Mouse (Mus musculus): ENCODE measurements around the gene Gapt. TPM values are rescaled to one million over a fixed set of nuclear protein-coding genes. Genes with fewer than 3 reads are reported as not detected.
"Not testable (repeated sequence)": the region's sequence is repeated elsewhere in the genome, so short reads cannot be mapped to it uniquely, and the experiment has no call there.

Gapt gene
- polyA plus RNA-seq (2015; fragmentation: Nextera tagmentation; extraction: Ambion mirVana), result 0.06 and 0.07 TPM in 2 replicates

DNA sequence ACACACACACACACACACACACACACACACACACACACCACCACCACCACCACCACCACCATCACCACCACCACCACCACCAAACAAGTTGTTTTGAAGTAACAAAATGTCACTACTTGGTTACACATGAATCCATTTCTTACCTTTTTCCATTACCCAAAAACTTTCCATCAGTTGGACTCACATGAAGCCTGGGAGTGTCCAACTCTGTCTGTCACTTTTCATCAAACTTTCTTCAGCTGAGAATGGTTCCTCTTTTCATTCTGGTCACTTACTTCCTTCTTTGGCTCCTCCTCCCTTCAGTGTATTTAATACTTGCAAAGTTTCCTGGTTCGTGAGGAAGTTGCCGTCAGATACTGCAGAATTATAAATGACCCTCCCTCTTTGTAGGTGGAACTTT, at the start of gene Gapt:
Gene Gapt (minus strand): TSS at position 259 of the 400 bp plus-strand sequence.
- Histone ChIP-seq H3K36me3 (ENCODE audit: control insufficient read depth, insufficient read depth, low read length) (no peaks in the 10 kb centered on the region), H3K4me1 (replicated peaks; ENCODE audit: control insufficient read depth, insufficient read depth) (no peaks in the 10 kb centered on the region), H3K4me3 (ENCODE audit: low read depth, low read length) (no peak within 1 kb of the TSS), H3K27ac (replicated peaks) (no peak within 1 kb of the TSS), H3K27me3 (ENCODE audit: control insufficient read depth, insufficient read depth, low read length) (no peaks in the 10 kb centered on the region), H3K9ac (ENCODE audit: low read length) (no peak within 1 kb of the TSS), H3K4me2 (replicated peaks; ENCODE audit: low read depth) (no peak within 1 kb of the TSS), H3K9me3 (ENCODE audit: control insufficient read depth, low read length) (no peaks in the 10 kb centered on the region)
- ATAC-seq (ENCODE audit: low FRiP score, low TSS enrichment) (no peak), DNase-seq (ENCODE audit: low spot score) (no peak)
- 62% methylated on average over 2 of the region's 2 CpGs for WGBS
- no peak for TF ChIP-seq CTCF (IDR thresholded peaks at IDR 0.05; ENCODE audit: low read depth)
- no peak for TF ChIP-seq EP300 (optimal IDR thresholded peaks at IDR 0.05)

- Histone ChIP-seq H3K9ac (ENCODE audit: low read length) (no peak overlapping the region), H3K4me3 (ENCODE audit: low read depth, low read length) (no peak overlapping the region), H3K4me1 (replicated peaks; ENCODE audit: control insufficient read depth, insufficient read depth) (no peaks in the 10 kb centered on the region), H3K36me3 (ENCODE audit: control insufficient read depth, insufficient read depth, low read length) (no peaks in the 10 kb centered on the region), H3K4me2 (replicated peaks; ENCODE audit: low read depth) (no peak overlapping the region), H3K27me3 (ENCODE audit: control insufficient read depth, insufficient read depth, low read length) (no peaks in the 10 kb centered on the region), H3K27ac (replicated peaks) (no peak overlapping the region), H3K9me3 (ENCODE audit: control insufficient read depth, low read length) (no peaks in the 10 kb centered on the region)
- TF ChIP-seq EP300 (optimal IDR thresholded peaks at IDR 0.05) (no peak), CTCF (IDR thresholded peaks at IDR 0.05; ENCODE audit: low read depth) (no peak)
- DNase-seq (ENCODE audit: low spot score) (no peak), ATAC-seq (ENCODE audit: low FRiP score, low TSS enrichment) (no peak; the same call in 1 of the 2 replicates)
- WGBS, result 71% methylated on average over 5 of the region's 5 CpGs
These were observed 49.2 kb upstream of the Gapt start for GRCm38 (mm10) chr13:110406152-110406551.

GRCm38 (mm10) chr13:110404686-110405085, 47.7 kb upstream of the Gapt start:
- not testable (repeated sequence) for H3K27me3 ChIP-seq (ENCODE audit: control insufficient read depth, insufficient read depth, low read length); DNase-seq (ENCODE audit: low spot score); H3K9me3 ChIP-seq (ENCODE audit: control insufficient read depth, low read length); H3K9ac ChIP-seq (ENCODE audit: low read length); H3K27ac ChIP-seq (replicated peaks); H3K4me1 ChIP-seq (replicated peaks; ENCODE audit: control insufficient read depth, insufficient read depth); H3K36me3 ChIP-seq (ENCODE audit: control insufficient read depth, insufficient read depth, low read length); H3K4me3 ChIP-seq (ENCODE audit: low read depth, low read length); ATAC-seq (ENCODE audit: low FRiP score, low TSS enrichment); H3K4me2 ChIP-seq (replicated peaks; ENCODE audit: low read depth)
- 90% methylated on average over 5 of the region's 5 CpGs for WGBS

GRCm38 (mm10) chr13:110404059-110404458, 47.1 kb upstream of the Gapt start:
- Histone ChIP-seq H3K4me2 (replicated peaks; ENCODE audit: low read depth) (no peak overlapping the region), H3K9ac (ENCODE audit: low read length) (no peak overlapping the region), H3K4me1 (replicated peaks; ENCODE audit: control insufficient read depth, insufficient read depth) (no peaks in the 10 kb centered on the region), H3K4me3 (ENCODE audit: low read depth, low read length) (no peak overlapping the region), H3K36me3 (ENCODE audit: control insufficient read depth, insufficient read depth, low read length) (peaks cover 13% of the 10 kb centered on the region), H3K27ac (replicated peaks) (no peak overlapping the region), H3K27me3 (ENCODE audit: control insufficient read depth, insufficient read depth, low read length) (no peaks in the 10 kb centered on the region), H3K9me3 (ENCODE audit: control insufficient read depth, low read length) (no peaks in the 10 kb centered on the region)
- no peak for DNase-seq (ENCODE audit: low spot score)
- ATAC-seq (ENCODE audit: low FRiP score, low TSS enrichment), result no peak
- 69% methylated on average over 8 of the region's 8 CpGs for WGBS
- TF ChIP-seq CTCF (IDR thresholded peaks at IDR 0.05; ENCODE audit: low read depth), result no peak

DNA sequence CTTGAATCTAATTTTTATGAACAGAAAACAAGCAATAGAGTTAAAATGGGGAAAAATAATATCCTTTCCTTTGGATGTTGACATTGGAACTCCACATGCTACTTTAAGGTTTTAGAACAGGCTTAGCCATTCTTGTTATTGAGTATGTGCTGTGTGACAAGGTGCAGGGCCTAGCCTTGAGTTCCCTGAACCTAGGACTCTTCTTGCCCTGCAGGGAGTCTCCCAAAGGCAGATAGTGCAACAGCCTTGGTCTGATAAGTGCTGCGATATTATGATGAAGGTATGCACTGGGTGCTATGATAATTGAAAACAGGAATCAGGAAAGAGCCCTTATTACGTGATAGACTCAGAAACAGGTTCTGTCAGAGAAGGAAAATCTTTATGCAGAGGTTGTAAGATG, 44.9 kb upstream of the Gapt start:
- WGBS, result 84% methylated on average over 2 of the region's 2 CpGs
- H3K27ac ChIP-seq (replicated peaks), result no peak overlapping the region
- no peaks in the 10 kb centered on the region for H3K4me1 ChIP-seq (replicated peaks; ENCODE audit: control insufficient read depth, insufficient read depth)
- H3K9me3 ChIP-seq (ENCODE audit: control insufficient read depth, low read length), result no peaks in the 10 kb centered on the region
- H3K9ac ChIP-seq (ENCODE audit: low read length), result no peak overlapping the region
- H3K27me3 ChIP-seq (ENCODE audit: control insufficient read depth, insufficient read depth, low read length), result no peaks in the 10 kb centered on the region
- H3K4me3 ChIP-seq (ENCODE audit: low read depth, low read length), result no peak overlapping the region
- H3K36me3 ChIP-seq (ENCODE audit: control insufficient read depth, insufficient read depth, low read length), result peaks cover 16% of the 10 kb centered on the region
- TF ChIP-seq EP300 (optimal IDR thresholded peaks at IDR 0.05), result no peak
- no peak for TF ChIP-seq CTCF (IDR thresholded peaks at IDR 0.05; ENCODE audit: low read depth)
- ATAC-seq (ENCODE audit: low FRiP score, low TSS enrichment) (no peak), DNase-seq (ENCODE audit: low spot score) (no peak)
- H3K4me2 ChIP-seq (replicated peaks; ENCODE audit: low read depth), result no peak overlapping the region

- WGBS, result 65% methylated on average over 3 of the region's 3 CpGs
- no peak overlapping the region for H3K4me3 ChIP-seq (ENCODE audit: low read depth, low read length)
- TF ChIP-seq CTCF (IDR thresholded peaks at IDR 0.05; ENCODE audit: low read depth) (no peak), EP300 (optimal IDR thresholded peaks at IDR 0.05) (no peak)
- peaks cover 16% of the 10 kb centered on the region for H3K36me3 ChIP-seq (ENCODE audit: control insufficient read depth, insufficient read depth, low read length)
- no peaks in the 10 kb centered on the region for H3K4me1 ChIP-seq (replicated peaks; ENCODE audit: control insufficient read depth, insufficient read depth)
- H3K9me3 ChIP-seq (ENCODE audit: control insufficient read depth, low read length), result no peaks in the 10 kb centered on the region
- no peak overlapping the region for H3K4me2 ChIP-seq (replicated peaks; ENCODE audit: low read depth)
- no peak for DNase-seq (ENCODE audit: low spot score)
- ATAC-seq (ENCODE audit: low FRiP score, low TSS enrichment), result 0 out of 2 replicates have a peak, but pooled peaks have one; percentile 17
- no peak overlapping the region for H3K9ac ChIP-seq (ENCODE audit: low read length)
- no peak overlapping the region for H3K27ac ChIP-seq (replicated peaks)
- H3K27me3 ChIP-seq (ENCODE audit: control insufficient read depth, insufficient read depth, low read length), result no peaks in the 10 kb centered on the region
These were observed 44.4 kb upstream of the Gapt start for GRCm38 (mm10) chr13:110401443-110401842.

Measured in stomach, postnatal 0 days (tissue).